Mouse (Mus musculus) heart, postnatal 36 days (tissue): Measurements from ENCODE around the gene 6030408B16Rik. TPM values are rescaled to one million over a fixed set of nuclear protein-coding genes. Genes with fewer than 3 reads are reported as not detected.

ENCODE experiments used
- DNase-seq, 2 experiments: peaks; one replicate each; pipeline ENCODE4 v3.0.0; 2021 to 2022
- intact Hi-C: fragments of 180-260 bp; cut with DNase I; formaldehyde crosslinking; loops from one replicate; pipeline ENCODE4 v1.15.1; 2025
- total RNA-seq, 2 experiments: library from RNA; stranded (reverse); gene quantifications; 2 replicates each; pipeline ENCODE4 v1.2.3; 2021

Gene 6030408B16Rik
- total RNA-seq, 2 experiments from 2014 or later = 0.94 to 1.4 TPM

DNA sequence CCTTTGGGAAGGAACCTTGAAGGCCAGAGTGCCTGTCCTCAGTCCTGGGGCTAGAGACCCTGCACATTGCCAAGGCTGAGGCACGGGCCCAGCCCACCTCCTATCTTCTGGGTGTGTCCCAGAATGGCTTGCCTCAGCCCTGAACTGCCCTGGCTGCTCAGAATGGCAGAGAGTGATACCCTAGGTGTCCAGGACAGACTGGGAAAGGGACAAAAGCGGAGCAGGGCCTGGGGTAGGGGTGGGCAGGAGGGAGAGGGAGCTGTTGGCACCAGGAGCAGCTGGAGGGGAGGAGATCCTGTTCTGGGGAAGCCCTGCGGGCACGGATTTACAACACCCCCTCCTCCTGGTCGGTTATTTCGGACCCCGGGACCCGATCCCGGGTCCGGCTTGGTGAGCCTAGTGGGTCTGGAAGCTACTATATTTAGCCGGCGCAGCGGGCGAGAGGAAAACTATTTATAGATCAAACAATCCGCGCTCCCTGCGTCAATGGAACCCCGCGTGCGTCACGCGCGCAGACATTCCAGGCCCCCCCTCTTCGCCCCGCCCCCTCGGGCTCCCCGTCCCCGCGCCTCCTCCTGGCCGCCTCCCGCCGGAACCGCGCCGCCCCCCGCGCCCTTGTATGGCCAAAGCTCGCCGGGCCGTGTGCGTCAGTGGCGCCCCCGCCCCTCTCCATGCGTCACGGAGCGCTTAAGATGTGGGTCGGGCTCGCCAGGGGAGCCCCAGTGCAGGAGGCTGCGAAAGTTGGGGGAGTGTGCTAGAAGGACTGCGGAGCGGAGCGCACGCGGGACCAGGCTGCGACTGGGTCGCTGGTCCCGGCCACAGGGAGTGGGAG lies 26.7 kb upstream of the 6030408B16Rik start:
- intact Hi-C loops = loop anchor here (1.0 kb wide), 1 partner anchor 20 kb away; no protein-coding TSS in a partner anchor

DNA sequence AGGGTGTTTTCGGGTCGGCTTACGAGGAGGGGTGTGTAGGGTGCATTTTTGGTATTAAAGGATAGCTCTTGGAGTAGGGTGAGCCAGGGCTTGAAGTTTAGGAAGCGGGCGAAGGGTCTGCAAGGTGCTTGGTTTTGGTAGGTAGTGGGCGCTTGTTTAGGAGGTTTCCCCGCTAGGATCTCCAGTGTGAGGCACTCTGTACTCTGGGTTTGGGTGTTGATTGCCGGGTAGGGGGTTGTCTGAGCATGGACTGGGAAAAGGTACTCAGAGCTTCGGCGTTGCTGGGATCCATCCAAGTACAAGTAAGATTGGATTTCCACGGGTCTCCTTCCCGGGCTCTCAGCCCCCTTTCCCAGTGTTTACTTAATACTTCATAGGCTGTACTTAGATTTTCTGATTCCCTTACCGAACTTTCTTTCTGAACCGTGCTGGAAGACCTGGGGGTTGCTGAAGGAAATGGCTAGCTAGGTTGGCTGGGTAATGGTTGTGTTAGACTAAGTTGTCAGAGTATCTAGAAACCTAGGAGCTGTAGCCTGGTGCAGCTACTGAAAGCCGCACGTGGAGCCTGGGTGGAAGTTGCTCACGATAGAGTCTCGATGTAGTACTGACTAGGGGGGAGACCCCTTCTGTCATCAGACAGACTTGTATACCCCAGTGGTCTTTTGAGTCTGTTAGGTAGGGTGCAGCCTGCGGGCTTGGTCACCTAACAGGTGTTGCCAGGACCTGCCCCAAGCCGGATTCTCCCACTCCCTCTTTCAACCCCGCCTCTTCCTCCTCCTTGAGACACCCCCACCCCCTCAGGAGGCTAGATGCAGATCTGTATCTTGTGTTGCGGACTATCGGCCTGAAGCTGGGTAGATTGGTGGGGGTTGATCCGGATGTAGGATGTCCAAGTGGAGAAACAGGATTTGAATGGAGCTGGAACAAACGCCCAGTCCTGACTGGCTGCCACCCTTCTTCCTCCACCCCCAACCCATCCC lies 25.7 kb upstream of the 6030408B16Rik start:
- intact Hi-C loops = no loop called here
- peak; percentile 35 to 44 for DNase-seq

More for the DNA sequence above, 26.7 kb upstream of the 6030408B16Rik start:
- peak; percentile 96 to 97 for DNase-seq

DNA sequence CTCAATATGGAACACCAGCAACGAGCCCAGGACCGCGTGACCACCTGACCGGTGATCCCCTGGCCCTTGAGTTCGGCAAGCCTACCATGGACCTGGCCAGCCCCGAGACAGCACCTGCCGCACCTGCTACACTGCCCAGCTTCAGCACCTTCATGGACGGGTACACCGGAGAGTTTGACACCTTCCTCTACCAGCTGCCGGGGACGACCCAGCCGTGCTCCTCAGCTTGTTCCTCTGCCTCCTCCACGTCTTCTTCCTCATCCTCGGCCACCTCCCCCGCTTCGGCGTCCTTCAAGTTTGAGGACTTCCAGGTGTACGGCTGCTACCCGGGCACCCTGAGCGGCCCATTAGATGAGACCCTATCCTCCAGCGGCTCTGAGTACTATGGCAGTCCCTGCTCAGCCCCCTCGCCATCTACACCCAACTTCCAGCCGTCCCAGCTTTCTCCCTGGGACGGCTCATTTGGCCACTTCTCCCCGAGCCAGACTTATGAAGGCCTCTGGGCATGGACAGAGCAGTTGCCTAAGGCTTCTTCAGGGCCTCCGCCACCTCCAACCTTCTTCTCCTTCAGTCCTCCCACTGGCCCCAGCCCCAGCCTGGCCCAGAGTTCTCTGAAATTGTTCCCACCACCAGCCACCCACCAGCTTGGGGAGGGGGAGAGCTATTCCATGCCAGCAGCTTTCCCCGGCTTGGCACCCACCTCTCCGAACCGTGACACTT lies 22.8 kb upstream of the 6030408B16Rik start:
- intact Hi-C loops = no loop called here
- no peak for DNase-seq

DNA sequence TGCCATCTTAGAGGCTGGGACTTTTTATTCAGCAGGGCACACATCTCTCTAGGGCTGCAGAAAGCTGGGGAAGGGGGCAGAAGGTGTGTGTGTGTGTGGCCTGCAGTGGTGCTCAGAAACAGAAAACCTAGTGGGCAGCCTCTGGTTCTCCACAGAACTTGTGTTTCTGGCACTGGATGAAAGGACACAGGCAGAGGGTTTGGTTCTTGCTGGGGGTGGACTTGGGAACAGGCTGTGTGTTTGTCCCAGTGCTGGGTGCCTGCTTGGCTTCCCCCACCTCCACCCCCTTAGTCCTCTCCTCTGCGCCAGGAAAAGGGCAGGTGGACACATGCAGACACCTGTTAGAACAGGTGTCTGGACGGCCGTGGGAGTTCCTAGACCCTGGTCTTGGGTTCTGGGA lies 21.9 kb upstream of the 6030408B16Rik start:
- intact Hi-C loops = no loop called here
- no peak for DNase-seq

DNA sequence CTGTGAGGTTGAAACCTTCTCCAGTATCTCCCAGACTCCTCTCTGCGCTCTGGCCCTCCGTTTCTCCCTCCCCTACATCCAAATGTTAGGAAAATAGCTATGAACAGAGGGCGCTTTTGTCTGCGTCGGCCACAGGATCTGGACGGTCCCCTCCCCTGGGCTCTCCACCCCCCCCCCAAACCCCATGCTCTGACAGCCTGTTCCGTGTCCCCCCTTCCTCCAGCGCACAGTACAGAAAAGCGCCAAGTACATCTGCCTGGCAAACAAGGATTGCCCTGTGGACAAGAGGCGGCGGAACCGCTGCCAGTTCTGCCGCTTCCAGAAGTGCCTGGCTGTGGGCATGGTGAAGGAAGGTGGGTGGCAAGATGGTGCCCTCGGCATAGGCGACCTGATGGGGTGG lies 21.5 kb upstream of the 6030408B16Rik start:
- intact Hi-C loops = no loop called here

DNA sequence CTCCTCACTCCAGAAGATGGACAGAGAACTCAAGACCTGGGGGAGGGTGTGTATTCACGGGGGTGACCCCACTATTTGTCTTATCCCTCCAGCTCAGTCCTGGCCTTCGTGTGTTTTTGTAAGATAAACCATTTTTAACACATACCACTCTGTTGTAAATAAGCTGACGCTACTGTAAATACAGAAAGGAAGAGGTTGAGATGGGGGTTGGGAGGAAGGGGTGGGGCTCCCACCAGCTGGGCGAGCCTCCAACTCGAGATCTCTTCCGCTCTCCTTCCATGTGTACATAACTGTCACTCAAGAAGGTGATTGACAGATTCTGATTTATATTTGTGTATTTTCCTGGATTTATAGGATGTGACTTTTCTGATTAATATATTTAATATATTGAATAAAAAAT lies 18.6 kb upstream of the 6030408B16Rik start:
- intact Hi-C loops = no loop called here
- DNase-seq = no peak

More for the DNA sequence above, 21.5 kb upstream of the 6030408B16Rik start:
- DNase-seq = no peak

DNA sequence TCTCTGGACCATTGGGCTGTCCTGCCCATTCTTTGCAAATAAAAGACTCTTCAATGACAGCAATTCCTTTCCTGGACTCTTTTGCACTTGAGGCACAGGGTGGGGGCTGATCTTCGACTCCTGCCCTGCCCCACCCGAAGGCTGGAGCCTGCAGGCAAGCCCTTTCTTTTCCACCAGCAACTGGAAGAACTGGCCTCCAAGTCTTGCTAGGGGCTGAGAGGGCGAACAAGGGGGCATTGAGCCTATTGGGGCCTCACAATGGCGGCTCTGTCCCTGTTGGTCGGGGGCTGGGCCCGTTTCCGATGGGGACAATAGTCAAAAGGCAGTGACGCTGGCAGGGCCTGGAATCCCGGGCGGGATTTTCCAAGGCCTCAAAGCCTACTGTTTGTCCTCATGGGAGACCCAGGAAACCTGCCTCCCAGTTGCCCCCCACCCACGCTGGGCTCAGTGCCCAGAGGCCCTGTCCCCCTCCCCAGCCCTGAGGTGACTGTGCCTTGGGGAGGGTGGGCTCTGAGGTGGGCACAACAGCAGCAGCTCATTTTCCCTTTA lies 15.6 kb upstream of the 6030408B16Rik start:
- no peak for DNase-seq
- intact Hi-C loops = no loop called here

DNA sequence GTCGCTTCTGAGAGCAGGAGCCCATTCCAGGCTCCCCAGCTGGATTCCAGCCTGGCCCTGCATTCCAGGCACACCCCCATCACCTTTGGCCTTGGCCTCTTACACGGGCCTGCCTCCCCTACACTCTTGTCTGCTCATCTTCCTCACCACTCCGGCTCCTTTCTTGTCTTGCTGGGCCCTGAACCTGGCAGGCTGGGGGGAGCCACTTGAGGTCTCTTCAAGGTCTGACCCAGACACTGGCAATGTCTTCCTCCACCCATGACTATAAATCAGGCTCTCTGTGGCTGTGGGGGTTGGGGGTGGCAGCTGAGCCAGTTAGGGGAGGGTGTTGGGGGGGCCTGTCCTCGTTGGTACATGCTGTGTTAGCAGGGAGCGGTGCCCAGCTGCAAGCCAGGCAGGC lies 14.4 kb upstream of the 6030408B16Rik start:
- intact Hi-C loops = no loop called here
- DNase-seq = no peak

DNA sequence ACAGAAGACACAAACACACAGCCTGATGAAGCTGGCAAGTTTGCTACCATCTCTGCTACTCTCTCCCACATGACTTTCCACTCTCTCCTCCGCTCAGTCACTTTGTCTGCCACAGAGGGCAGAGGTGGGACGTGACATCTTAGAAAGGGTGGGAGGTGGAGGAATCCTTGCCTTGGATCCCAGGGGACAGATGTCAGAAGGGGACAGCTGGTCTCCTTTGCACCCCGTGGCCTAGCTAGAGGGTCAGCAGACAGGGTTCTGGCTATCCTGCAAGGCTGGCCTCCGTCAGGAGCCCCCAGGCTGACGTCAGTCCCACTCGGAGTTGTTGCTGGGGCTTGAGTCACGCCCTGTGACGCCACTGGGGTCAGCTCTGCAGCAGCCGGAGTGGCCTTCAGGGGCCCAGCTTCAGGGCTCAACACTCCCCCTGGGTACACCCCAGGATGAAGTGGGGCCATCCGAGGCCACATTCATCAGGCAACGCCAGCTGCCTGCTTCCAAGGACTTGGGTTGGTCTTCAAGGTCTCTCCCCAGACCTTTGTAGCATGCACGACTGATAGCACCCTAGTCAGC lies 13.5 kb upstream of the 6030408B16Rik start:
- no peak for DNase-seq
- intact Hi-C loops = no loop called here

DNA sequence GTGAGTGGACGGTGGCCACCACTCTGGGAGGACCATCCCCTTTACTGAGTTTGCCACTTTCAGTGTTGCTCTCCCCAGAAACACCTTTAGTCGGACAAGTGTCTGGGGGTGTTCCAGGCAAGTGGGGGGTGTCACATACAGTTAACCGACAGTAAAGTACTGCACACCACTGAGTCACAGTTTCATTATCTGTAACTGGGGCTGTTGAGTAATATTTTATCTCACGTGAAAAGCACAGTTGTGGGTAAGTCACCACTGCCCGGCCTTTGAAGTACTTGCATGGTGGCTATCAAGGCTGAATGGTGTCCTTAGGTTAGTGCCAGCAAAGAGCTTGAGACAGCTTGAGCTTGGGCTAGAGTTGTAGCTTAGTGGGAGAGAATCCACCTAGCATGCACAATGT lies 10.5 kb upstream of the 6030408B16Rik start:
- no peak for DNase-seq
- intact Hi-C loops = no loop called here

DNA sequence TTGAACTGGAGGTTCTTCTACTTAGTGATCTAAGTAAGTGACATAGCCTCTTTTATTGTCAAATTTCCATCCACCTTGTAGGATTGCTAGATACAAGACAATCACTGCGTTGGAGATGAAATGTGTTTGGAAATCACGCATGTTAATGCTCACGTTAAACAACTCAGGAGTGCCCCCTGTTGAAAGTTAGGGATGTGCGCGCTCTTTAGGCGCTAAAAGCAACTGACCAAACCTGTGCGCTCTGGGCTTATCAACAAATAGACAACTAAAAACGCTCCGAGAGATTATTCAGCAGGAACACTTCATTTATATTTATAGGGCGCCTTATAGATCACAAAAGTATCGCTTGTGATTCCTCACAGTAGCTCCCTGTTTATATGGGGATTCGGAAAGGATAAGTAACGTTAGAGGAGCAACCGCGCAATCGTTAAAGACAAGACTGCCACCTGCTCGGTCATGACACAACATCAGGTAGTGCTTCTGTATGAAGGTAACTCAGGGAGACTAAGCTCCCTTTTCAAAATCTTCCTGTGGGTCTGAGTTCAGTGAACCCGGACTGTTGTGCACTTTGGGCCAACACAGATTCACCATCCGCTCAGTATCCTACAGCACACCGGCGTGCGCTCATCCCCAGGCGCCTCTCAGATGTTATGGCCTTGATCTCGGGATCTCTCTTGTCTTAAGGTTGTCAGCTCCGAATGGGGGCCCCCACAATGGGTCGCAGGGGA lies 9.7 kb upstream of the 6030408B16Rik start:
- DNase-seq = peak; percentile 67 to 73
- intact Hi-C loops = loop anchor here (1.0 kb wide), 2 partner anchors 42 to 59 kb away; partner anchors contain the start of gene Grasp

DNA sequence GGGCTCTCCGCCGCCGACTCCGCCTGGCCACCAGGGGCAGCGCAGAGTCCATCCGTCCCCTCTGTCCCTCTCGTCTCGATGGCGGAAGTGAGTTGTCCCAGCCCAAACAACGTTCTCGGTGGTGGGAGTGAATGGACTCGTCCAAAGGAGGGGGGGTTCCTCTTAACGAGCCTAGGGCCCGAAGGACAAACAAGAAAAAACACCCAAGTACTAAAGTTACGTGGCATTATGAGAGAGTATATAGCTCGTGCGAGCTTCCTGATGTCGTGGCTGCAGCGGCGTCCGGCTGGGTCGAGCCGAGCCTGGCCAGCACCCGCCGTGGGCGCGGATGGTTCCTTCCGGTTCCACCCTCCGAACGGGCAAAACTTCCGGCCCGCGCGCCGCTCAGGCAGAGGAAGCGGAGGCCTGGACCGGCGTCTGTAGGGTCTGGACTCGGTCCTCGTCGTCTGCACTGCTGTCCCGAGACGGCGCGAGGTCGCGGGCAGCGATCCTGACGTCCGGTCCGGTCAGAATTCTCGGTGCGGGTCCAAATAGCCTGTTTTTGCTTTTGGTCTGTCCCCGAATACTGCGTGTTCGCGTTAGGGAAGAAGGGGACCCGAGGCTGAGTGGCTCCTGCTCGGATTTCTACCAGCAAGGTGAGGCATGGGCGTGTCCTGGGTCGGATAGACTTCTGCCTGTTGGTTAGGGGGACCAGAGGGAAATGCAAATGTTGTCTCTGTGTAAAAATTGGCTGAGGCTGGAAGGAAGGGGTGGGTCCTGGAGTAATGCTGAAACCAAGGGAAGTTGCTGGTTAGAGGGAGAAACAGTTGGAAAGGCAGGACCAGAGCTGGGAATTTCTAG lies 8.9 kb upstream of the 6030408B16Rik start, which contains the start of gene Atg101:
TSS of gene Atg101 (plus strand) at position 362 of the 840 bp plus-strand sequence.
- intact Hi-C loops = loop anchor here (1.0 kb wide), 3 partner anchors 31 to 60 kb away; partner anchors contain the start of gene Grasp
- DNase-seq = peak; percentile 91 to 94

DNA sequence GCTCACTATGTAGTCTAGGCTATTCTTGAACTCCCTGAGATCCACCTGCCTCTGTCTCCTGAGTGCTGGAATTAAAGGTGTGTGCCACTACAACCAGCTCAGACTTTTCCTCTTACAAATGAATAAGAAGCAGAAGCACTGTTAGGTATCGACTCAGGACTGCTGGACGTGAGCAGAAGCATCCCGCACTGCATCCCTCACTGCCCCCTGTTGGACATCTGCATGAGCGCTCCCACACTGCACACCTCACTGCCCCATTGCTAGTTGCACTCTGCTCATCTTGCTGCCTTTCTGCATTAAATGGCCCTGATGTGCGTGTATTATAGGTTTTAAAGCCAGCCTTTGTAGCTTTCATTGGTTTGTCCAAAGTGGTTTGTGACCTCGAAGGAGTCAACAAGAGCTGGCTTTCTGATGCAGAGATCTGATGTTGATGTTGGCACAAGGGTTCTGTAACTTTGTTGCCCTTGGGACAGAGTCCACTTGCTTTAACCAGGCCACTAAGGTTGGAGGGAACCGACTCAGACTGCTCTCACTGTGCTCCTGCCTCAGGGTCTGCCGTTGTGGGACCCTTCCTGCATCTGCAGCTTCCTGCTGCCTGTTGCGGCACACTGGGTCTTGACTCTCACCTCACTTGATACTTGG lies 6.8 kb upstream of the 6030408B16Rik start:
- no peak for DNase-seq
- intact Hi-C loops = no loop called here

DNA sequence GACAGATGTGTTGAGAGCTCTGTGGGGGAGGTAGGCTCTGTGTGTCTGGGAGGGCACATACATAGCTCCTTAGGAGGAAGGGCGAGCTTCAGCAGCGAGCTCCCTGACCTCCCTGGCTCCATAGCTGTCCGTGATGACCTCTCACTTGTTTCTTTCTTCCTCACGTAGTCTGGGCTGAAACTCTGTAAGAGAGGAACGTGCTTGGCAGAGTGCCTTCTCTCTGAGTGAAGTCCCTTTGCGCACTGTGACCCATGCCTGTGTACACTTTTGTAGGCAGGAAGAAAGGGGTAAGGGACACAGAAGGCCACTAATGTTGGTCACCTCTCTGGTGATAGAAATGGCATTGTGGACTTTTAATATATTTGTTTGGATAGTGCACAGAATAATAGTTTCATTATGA lies 5.7 kb upstream of the 6030408B16Rik start:
- intact Hi-C loops = no loop called here
- no peak for DNase-seq

DNA sequence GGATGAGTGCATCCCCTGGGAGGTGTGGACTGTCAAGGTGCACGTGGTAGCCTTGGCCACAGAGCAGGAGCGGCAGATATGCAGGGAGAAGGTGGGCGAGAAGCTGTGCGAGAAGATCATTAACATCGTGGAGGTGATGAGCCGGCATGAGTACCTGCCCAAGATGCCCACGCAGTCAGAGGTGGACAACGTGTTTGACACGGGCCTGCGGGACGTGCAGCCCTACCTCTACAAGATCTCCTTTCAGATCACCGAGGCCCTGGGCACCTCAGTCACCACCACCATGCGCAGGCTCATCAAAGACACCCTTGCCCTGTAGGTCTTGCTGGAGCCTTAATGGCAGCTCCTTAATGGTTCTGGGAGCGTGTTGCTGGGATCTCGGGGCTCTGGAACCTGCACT lies 2.7 kb upstream of the 6030408B16Rik start:
- no peak for DNase-seq
- intact Hi-C loops = no loop called here

DNA sequence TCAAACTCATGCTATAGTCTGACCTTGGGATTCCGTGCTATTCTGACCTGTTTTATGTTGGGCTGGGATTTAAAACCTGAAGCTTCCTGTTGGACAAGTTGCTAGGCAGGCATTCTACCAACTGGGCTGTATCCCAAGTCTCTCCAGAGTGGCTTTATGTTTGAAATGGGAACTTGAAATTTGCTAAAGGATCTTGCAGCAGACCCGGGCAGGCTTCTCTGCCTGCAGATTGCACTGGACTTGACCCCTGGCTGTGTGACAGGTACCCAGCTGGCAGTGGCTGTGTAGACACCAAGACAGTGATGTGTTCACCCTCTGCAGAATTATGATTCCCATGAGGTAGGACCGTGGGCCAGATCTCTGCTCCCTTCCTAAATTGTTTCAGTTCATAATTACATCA lies 1.0 kb upstream of the 6030408B16Rik start:
- DNase-seq = no peak
- intact Hi-C loops = no loop called here

DNA sequence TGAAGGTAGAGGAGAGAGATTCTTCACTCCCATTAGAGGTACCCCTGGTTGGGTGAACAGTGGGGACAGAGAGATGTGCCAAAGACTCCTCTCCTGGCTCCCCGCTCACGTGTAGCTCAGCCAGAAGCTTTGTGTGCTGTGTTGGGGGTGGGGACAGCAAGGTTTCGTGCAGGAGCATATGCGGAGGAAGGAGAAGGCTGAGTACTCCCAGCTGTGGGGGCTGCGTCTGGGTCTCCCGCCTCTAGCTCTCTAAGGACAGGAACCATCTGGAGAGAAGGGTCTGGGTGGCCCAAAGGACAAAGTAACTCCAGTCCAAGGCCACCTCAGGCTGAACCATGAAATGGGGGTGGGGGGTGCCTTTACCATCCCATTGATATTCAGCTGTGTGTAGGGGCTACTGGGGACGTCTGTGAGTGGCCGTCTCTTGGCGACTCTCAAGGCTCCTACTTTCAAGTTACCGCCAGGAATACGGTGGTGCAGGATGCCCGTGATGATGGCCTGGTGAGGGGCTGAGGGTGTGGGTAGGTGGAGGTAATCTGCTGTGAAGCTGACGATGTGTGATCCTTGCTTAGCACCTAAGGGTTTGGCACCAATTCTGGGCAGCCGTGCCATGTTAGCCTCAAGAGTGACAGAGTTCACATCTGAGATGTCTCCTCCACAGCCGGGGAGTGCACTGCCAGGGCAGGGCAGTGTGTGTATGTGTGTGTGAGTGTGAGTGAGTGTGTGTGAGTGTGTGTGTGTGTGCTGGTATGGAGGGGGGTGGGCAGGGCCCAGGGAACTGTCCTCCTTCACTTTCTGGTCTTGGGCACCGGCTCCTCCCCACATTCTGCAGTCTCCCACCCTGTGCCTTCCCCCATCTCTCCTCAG lies 1.2 kb downstream of the 6030408B16Rik start:
- DNase-seq = no peak
- intact Hi-C loops = no loop called here
